Mouse (Mus musculus) layer of hippocampus, adult 9-10 months (tissue): ENCODE data around the gene Tesk2.

Experiments
- DNase-seq: peaks from one replicate; pipeline ENCODE4 v3.0.0; 2022; ENCODE audit warnings: low spot score

Tesk2 gene

DNA sequence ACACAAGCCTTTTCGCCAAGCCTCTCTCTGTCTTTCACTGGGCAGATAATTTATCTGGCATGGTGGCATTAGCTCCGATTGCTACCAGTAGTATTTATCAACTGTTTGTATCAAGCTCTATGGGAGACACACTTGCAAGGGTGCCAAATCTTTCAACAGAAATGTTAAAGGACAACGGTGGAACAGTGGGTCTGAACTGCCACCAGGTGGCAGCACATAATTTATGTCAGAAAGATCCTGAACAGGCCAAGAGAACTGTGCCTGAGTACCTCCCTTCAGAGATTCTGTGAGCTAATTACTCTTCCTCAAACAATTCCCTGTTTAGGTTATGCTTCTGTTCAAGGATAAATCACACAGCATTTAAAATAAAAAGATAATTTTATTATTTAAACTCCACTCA, 1.4 kb upstream of the Tesk2 start:
- peak; percentile 51 for DNase-seq

DNA sequence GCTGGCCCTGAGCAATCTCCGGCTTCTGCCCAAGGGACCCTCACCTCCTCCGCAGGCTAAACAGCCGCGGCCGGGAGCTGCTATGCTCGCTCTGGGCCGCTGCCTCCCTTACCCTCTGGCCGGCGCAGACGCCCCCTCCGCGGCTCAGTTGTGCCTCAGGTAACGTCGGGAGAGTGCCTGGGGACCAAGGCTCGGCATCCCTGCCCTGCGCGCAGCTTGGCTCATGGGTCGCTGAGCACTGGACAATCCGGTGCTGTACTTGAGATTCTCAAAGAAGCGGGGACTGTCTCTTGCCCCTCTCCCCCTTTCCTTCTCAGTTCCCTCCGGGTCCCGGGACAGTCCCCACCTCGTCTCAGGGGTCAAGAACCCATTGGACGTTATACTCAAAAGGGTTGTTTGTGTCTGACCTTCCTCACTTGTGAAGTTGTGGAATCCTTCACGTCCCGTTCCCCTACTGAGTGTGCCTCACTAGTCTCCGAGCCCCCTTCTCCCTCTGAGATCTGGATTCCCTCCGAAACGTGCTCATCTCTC, 415 bp downstream of the Tesk2 start:
- DNase-seq, result no peak

DNA sequence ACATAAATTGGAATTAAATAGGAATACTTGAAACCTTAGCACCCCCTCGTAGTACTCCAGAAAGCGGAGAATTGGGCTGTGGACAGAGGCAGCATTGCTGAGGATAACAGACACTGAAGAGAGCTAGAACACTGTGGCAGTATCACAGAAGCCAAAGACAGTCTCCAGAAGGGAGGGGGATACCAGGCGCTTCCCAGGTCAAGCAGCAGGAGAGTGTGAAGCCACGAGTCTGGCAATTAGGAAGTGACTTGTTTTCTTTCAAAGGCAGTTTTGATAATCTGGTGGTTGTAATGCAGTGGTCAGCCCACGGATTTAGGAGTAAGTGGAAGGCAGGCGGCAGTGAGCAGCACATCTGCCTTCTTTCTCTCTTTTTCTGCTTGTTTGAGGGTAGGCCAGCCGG, 1.5 kb downstream of the Tesk2 start:
- no peak for DNase-seq

DNA sequence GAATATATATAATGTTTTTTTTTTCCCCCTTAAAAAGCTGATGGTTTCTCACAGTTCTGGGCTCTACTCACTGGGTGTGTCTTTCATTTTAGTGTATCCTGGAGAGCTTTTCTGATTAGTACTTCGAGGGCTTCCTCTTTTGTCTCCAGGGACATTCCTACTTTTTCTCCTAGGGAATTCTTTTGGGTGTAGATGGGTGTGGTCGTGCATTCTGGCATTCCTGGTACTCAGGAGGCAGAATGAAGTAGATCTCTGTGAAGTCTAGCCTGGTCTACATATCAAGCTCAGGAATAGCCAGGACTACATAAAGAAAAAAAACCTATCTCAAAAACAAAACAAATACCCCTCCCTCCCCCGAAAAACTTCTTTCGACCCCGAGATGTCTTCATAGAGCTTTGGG, 4.7 kb downstream of the Tesk2 start:
- no peak for DNase-seq

DNA sequence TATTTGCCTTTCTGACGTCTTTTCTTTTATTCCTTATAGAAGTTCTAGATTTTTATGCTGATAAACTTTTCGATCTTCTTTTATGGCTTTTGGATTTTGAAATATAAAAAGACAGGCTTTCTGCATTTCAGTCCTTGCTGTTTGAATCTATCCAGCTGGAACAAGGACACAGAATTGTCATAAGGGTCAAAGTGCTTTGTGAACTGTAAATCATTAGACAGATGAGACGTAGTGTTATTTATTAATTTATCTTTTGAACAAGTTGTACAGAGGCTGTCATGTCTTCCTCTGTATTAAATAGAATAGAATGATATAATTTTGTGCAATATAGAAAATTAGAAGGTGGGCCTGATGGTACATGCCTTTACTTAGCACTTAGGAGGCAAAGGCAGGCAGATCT, 6.7 kb downstream of the Tesk2 start:
- DNase-seq, result no peak

DNA sequence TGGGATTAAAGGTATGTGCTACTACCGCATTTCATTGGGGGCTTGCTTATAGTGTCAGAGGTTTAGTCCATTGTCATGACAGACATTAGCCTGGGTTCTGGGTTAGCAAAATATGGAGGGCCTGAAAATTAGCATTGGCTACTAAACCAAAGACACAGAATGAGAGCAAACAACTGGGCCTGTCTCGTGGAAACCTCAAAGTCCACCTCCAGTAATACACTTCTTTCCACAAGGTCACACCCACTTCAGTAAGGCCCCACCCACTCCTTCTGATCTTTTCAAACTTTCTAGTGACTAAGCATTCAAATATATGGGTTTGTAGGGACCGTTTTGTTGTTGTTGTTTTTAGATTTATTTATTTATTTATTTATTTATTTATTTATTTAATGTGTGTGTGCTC, 8.8 kb downstream of the Tesk2 start:
- no peak for DNase-seq

DNA sequence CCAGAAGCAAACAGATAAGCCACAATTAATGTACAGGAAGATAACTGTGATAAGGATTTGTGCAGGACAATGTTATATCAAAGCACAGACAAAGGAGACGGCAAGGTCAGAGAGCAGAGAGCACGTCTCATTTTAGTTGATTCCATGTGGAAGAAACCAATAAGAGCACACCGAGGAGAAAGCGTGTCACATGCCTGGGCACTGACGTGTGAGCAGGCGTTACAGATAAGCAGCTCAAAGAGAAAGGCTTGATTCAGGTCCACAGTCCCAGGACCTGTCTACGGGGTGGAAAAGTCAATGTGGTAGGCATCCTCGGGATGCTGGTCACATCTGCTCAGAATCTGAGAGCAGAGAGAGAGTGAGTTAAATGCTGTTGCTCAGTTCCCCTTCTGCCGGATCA, 10.3 kb downstream of the Tesk2 start:
- no peak for DNase-seq

DNA sequence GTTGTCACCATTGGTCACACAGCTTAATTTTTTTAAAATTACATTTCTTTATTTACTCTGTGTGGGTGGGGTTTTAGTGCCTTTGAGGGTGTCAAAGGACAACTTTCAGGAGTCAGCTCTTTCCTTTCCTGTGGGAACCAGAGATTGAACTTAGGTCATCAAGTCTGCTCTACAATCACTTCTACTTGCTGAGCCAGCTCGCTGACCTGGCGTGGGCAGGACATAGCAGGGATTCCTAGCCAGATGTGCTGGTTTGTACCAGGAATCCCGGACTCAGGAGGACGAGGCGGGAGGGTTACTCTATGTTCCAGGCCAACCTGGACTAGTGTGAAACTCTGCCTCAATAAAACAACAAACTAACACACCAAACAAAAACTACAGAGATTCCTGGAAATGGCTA, 11.6 kb downstream of the Tesk2 start:
- DNase-seq, result no peak

DNA sequence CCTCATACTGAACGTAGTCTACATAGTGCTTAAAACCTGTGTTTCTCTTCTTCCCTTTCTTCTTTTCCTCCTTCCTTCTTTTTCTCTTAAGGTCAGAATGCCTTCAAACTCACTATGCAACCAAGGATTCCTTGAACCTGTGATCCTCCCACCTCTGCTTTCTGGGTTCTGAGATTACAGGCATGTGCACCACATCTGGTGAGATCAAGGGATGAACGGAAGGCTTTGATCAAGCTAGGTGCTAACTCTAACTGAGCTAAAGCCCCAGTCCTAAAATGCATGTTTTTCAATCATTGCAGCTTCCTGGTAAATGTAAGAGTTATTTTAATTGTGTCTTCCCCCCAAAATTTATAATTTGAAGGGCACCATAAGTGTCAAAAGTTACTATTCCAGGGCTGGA, 14.2 kb downstream of the Tesk2 start:
- no peak for DNase-seq

DNA sequence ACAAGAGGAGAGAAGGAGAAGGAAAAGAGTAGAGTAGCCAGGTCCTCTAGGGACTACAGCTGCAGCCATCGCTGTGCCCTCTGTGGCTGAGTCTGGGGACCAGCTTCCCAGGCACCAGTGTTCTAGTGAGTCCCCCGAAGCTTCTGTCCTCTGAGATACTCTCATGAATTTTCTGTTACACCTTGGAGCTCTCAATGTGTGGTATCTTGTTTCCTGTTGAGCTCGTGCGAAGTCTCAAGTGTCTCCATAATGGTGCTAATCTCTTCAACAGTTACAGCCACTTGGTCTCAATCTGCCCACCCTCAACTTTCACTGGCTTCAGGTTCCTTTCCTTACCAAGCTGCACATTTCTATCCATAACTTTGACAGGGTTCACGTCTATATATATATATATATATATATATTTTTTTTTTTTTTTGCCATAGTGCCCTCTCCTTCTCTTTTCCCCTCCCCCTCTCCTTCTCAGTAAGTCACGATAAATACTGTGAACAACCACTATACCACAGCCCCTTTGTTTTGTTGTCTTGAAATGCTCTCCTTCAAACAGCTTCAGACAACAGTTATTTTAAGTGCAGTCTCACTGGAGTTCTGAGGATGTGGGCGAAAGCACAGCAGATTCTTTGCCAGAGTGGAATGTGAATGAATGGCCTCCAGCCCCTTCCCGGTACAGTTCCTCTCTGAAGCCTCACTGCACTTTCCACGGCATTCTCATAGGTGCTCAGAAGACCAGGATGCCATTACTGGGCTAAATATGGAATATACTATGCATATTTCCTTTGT, 18.4 kb downstream of the Tesk2 start:
- DNase-seq, result no peak

DNA sequence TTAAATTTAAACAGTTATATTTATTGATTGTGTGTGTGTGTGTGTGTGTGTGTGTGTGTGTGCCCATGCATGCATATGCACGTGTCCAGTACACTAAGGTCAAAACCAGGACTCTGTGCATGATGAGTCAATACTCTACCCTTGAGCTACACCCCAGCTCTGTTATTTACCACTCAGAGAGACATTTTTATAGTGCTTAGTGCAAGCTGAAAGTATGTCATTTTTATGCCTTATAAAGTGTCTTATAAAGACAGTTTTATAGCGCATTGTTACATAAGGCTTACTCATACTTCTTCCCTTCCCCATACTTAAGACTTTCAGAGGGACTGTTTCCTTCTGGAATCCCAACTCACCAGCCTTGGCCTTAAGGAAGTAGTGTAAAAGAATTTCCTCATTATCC, 29.0 kb downstream of the Tesk2 start:
- no peak for DNase-seq

DNA sequence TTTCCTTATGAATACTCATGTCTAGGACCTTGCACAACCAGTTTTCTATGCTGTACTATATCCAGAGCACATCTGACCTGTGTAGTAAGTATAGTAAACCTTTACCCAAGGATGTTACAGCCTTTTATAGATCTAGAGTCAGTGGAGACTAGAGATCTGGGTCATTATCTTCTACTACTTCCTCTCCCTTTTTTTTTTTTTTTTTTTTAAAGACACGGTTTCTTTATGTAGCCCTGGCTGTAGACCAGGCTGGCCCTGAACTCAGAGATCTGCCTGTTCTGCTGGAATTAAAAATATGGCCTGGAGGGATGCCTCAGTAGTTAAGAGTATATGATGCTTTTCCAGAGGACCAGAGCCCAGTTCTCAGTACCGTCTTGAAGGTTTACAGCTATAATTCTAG, 41.2 kb downstream of the Tesk2 start:
- no peak for DNase-seq

DNA sequence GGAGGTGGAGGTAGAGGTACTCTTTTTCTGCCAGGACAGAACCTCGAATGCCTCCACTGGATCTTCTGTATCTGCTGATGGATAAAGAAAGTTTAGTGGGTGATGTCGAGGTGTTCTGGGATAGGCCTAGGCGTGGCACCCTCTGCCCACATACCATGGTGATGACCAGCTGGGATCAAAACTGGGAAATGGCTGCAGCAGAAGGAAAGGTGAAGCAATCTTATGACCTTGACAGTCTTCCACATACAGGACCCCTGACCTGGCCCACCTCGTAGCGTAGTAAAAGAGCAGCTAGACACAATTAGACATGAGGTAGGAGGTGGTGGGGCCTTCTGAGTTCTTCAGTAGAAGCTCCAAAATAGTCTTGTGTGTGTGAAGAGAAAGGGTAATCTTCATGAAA, 43.3 kb downstream of the Tesk2 start:
- DNase-seq, result no peak

DNA sequence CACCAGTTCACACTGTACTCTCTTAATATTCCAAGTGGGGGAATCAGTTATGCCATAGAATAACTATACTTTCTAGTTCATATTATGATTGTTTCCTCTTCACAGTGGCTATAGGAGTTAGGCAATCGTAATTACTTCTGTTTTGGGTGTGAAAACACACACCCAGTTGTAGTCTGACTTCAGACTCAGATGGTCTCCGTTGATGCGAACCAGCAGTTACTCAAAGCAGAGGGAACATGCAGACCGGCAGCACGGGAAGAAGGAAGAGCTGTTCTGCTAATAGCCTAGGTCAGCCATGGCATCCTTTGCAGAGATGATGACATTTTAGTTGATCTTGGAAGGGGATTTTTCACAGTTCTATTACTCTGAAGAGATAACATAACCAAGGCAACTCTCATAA, 47.8 kb downstream of the Tesk2 start:
- DNase-seq, result no peak

DNA sequence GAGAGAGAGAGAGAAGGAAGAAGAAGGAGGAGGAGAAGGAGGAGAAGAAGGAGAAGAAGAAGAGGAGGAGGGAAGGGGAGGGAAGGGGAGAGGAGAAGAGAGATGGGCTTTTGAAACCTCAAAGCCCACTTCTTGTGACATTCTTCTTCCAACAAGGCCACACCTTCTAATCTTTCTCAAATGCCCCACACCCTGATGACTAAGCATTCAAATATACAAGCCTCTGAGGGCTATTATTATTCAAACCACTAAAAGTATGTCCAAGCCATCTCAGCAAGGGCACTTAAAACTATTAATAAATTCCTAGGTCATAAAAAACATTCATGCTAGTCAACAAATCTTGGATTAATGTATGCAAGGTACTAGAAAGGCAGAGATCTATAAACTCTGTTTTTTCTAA, 48.3 kb downstream of the Tesk2 start:
- DNase-seq, result no peak

DNA sequence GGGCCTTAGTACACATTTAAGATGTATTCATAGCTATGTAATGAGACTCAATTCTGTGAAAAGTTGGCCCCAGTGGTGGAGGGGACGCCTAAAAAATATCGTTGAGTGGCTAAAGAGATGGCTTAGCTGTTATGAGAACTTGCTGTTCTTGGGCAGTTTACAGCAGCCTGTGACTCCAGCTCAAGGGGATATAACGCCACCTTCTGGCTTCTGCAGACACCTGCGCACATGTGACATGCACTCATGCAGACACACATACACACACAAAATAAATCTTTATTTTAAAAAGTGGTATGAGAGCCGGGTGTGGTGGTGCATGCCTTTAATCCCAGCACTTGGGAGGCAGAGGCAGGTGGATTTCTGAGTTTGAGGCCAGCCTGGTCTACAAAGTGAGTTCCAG, 55.6 kb downstream of the Tesk2 start:
- DNase-seq, result no peak

DNA sequence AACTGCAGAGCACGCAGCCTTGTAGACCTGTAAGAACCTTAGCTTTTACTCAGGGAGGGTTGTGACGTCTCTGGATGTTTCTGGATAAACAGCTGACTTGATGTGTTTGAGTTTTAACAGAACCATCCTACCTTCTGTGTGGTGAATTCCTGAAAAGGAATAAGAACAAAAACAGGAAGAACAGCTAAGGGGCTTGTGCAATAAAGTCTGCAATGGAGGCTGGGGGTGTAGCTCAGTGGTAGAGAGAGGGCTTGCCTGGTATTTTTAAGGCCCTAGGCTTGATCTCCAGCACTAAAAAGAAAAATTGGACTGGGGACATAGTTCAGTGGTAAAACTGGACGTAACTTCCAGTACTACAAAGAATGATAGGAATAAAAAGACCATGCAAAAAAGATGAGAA, 56.3 kb downstream of the Tesk2 start:
- DNase-seq, result no peak

DNA sequence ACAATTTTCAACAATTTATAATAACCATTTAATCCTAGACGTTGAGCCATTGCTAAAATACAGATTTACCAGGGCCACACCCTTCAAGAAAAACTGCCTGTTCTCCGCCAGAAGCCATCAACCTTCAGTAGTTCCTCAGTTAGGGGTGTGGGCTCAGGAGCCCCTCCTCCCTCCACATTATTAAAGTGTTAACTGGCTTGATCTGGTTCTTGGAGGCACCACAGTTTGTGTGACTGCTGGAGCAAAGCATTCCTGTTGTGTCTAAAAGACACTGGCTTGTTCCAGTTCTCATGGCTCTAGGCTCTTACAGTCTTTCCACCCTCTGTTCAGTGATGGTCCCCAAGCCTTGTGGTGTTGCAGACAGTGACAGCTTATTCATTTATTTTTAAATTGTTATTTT, 59.8 kb downstream of the Tesk2 start:
- no peak for DNase-seq

DNA sequence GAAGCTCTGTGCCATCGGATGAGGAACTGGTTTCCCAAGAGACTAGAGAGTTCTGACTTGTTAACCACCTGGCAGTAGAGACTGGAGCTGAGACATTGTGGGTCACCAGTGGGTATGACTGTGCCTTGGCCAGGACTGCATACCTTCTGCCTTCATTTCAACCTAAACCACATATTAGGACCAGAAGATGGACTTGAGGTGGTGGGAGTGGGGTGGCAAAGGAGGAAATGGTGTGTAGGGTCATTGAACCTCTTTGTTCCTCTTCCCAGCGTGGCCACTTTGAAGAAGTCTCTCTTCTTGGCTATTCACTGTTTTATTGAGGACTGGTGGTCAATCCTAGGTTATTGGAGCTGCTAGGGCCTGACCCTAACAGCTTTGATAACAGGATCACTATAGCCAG, 60.6 kb downstream of the Tesk2 start:
- no peak for DNase-seq

DNA sequence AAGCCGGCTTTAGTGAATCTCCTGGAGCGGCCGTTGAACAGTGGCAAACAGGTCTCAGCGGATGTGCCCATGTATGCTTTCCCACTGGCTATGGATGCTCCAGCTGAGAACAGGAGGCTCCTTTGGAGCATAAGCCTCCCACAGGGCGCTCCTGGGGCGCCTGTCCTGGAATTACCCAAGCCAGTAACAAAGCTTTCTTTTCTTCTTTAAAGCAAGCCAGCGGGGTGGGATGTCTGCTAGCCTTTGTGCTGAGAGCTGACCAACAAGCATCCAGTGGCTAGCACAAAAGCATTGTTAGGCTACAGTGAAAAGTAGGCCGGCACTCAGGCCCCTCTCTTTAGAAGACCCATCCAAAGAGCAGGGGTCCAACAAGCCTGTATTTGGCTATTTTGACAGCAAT, 61.4 kb downstream of the Tesk2 start:
- no peak for DNase-seq

DNA sequence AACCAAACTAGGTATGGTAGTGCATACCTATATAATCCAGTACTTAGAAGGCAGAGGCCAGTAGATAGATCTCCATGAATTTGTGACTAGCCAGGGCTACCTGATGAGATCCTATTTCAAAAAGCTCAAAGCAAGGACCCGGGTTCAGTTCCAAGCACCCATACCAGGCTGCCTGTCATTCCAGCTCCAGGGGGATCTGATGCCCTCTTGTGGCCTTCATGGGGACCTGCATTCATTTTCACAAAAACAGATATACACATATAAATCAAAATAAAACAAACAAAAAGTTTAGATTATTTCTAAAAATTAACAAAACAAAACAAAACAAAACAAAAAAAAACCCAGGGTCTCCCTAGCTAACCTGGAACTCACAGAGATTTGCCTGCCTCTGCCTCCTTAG, 65.8 kb downstream of the Tesk2 start:
- DNase-seq, result no peak

DNA sequence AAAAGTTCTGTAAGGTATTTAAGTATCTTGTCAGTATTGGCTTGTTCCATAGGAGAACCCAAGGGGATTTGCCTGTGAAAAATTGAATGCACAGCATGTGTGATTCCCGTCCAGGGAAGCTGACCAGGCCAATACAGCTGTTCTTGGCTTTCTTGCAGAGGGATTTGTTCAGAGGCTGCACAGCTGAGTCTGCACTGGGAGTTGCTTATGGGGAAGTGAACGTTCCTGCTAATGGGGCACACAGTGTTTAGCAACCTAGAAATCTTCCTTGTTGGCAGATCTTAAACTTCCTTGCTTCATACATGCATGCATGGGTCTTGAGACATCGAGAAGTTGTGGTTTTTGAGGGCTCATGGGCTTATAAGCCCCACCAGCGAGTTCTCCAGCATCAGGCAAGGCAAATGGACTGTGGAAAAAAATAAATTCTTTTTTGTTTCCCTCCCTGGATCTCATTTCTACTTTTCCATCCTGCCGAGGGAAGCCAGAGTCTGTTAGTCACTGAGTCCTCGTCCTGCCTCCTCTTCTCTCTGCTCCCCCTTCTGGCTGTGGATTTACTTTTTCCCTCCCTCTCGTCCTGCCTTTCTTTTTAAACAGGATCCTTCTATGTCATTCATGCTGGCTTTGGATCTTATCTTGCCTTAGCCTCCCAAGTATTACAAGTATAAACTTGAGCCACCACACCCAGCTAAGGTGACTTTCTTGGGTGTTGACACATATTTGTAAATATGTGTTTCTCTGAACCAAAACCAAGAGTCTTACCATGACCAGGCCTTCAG, 67.4 kb downstream of the Tesk2 start:
- DNase-seq, result no peak

DNA sequence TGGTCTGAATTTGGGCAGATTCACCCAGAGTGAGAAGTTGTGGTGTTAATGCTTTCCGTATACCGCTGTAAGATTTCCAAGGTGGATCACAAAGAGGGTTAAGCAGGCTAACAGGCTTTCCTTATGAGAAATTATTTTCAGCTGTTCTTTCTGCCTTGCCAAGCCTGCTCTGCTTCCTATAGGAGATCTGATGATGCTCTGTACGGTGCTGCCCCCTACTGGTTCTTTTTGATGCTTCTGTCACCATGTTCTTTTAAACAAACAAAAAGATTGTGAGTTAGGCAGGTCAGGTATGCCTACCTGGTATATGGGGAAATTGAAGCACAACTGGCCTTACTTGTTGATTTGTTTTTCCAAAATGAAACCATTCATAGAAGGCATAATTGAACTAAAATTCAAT, 68.2 kb downstream of the Tesk2 start:
- DNase-seq, result peak; percentile 92

DNA sequence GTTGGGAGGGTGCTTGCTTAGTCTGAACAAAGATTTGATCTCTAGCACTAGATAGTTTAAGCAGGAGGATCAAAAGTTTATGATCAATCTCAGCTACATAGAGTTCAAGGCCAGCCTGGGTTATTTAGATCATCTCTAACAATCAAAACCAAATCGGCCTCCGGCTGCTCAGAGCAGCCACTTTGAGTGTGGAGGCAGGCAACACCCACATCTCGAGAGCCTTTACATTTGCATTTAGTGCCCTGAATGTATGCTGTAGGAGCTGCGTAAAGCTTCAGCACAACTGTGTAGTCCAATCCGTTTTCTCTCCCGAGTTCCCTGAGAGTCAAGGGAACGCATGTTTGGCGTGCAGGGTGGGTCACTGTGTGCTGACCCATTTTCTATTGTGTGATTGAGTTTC, 71.7 kb downstream of the Tesk2 start:
- no peak for DNase-seq
